Mouse (Mus musculus) neural tube, embryonic 14.5 days (tissue): ENCODE results near the gene Lix1l. TPM values are rescaled to one million over a fixed set of nuclear protein-coding genes. Genes with fewer than 3 reads are reported as not detected.

Source experiments
- ATAC-seq: fragments of 200-750 bp; cut with Nextera tagmentation; 2 replicates; pipeline ENCODE4 v1.8.0; 2017; ENCODE audit warnings: low read depth, mild to moderate bottlenecking, moderate TSS enrichment, moderate library complexity
- H3K27ac ChIP-seq: fragments of 300-500 bp; sonication (generic); 2 replicates; pipeline ENCODE4 v1.5.1; 2014; ENCODE audit warnings: low read depth, mild to moderate bottlenecking, control low read depth, low read length, moderate library complexity, mixed read lengths
- H3K27me3 ChIP-seq: fragments of 300-500 bp; sonication (generic); 2 replicates; pipeline ENCODE4 v1.6.1; 2014; ENCODE audit warnings: low read length; ENCODE audit not compliant: control insufficient read depth, insufficient read depth
- H3K36me3 ChIP-seq: fragments of 300-500 bp; sonication (generic); 2 replicates; pipeline ENCODE4 v1.6.1; 2014; ENCODE audit warnings: low read length, mixed read lengths; ENCODE audit not compliant: control insufficient read depth, insufficient read depth
- H3K4me1 ChIP-seq: fragments of 300-500 bp; sonication (generic); 2 replicates; pipeline ENCODE4 v1.6.1; 2014; ENCODE audit warnings: low read length; ENCODE audit not compliant: control insufficient read depth, insufficient read depth
- H3K4me2 ChIP-seq: fragments of 300-500 bp; sonication (generic); 2 replicates; pipeline ENCODE4 v1.6.1; 2014; ENCODE audit warnings: mild to moderate bottlenecking, low read depth, low read length, control low read depth
- H3K4me3 ChIP-seq: fragments of 300-500 bp; sonication (generic); 2 replicates; pipeline ENCODE4 v1.5.1; 2014; ENCODE audit warnings: low read depth, low read length, control low read depth, mixed read lengths
- H3K9ac ChIP-seq: fragments of 300-500 bp; sonication (generic); replicated peaks from 2 replicates; pipeline ENCODE4 v1.6.1; 2014; ENCODE audit warnings: low read depth, mild to moderate bottlenecking, control low read depth, low read length, mixed read lengths
- H3K9me3 ChIP-seq: fragments of 300-500 bp; sonication (generic); 2 replicates; pipeline ENCODE4 v1.6.1; 2016; ENCODE audit warnings: low read length; ENCODE audit not compliant: control insufficient read depth
- WGBS: fragments of 180-500 bp; shearing (Covaris S2); extraction: QIAGEN DNeasy Blood & Tissue Kit; methylation state at CpG from one replicate; pipeline ENCODE4 v1.1.7; 2014; 5-methylcytosine and 5-hydroxymethylcytosine counted together
- polyA plus RNA-seq: library from polyadenylated mRNA; unstranded; fragments of >200 nt; fragmentation: Nextera tagmentation; extraction: Ambion mirVana; gene quantifications from 2 replicates; pipeline ENCODE4 v1.2.1, GENCODE M21; 2014

The Lix1l gene
- polyA plus RNA-seq, 1 experiment from 2014 or later = 7.6 TPM

DNA sequence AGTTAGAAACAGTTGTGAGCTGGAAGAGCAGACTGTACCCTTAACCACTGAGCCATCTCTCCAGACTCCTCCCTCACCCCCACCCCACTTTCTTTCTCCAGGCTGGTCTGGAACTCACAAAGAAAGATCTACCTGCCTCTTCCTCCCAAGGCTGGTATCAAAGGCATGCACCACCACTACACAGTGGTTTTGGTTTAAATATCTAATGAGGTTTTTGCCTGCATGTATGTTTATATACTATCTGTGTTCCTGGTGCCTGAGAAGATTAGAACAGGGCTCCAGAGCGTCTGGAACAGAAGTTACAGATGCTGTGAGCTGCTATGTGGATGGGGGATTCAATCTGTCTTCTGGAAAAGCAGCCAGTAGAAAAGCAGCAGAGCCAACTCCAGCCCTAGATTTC lies 33.1 kb downstream of the Lix1l start:
- Histone ChIP-seq H3K4me3 (no peak overlapping the region), H3K9me3 (no peaks in the 10 kb centered on the region), H3K9ac (no peak overlapping the region), H3K27ac (no peak overlapping the region), H3K4me1 (peaks cover 21% of the 10 kb centered on the region), H3K36me3 (peaks cover 25% of the 10 kb centered on the region), H3K27me3 (no peaks in the 10 kb centered on the region), H3K4me2 (no peak overlapping the region)
- no peak for ATAC-seq
- WGBS = 76% methylated on average over 1 of the region's 1 CpGs

DNA sequence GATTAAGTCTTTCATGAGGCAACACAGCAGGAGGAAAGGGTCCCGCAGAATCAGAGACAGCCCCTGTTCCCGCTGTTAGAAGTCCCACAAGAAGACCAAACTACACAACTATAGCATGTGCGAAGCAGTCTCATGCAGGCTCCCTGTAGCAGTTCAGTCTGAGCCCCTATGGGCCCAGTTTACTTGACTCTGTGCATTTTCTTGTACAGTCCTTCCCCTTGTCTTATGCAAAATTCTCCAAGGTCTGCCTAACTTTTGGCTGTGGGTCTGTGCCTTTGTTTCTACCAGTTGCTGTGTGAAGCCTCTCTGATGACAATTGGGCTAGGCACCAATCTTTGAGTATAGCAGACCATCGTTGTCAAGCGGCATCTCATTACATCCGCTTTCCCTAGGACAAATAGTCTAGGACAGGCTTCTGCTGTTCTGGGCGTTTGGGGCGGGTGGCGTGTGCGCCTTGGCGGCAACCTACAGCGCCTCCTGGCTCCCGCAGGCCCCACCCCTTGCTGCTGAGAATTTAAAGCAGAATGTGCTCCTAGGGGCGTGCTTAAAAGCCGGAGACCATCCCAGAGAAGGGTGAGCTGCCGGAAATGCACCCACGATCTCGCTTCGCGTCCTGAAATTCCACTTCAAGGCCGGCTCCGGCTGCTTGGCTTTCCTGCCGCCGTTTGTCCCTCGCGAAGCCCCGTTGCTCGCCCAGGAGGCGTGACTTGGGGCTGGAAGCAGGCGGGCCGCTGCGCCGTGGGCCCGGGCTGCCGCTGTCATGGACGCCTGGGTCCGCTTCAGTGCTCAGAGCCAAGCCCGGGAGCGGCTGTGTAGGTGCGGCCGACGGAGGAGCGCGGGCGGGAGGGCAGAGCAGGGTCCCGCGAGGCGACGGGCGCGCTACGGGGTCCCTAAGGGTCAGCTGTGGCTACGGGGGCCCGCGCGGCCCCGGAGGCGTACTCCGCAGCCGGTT lies 34.3 kb downstream of the Lix1l start, which contains the start of the genes Pex11b and Gm42957:
Gene Pex11b, plus strand, starts transcription at position 449 of the 952 bp plus-strand sequence.
Gene Gm42957, plus strand, starts transcription at position 547 of the 952 bp plus-strand sequence.
- peak; percentile 92 for ATAC-seq
- no peaks in the 10 kb centered on the region for H3K27me3 ChIP-seq
- 2% methylated on average over 60 of the region's 60 CpGs for WGBS
- H3K4me3 ChIP-seq = peak within 1 kb of the TSS; percentile 90
- H3K27ac ChIP-seq = peak within 1 kb of the TSS; percentile 82
- H3K9ac ChIP-seq = peak within 1 kb of the TSS; percentile 90
- no peaks in the 10 kb centered on the region for H3K9me3 ChIP-seq
- peak within 1 kb of the TSS; percentile 91 for H3K4me2 ChIP-seq
- peaks cover 25% of the 10 kb centered on the region for H3K36me3 ChIP-seq
- H3K4me1 ChIP-seq = peaks cover 21% of the 10 kb centered on the region

DNA sequence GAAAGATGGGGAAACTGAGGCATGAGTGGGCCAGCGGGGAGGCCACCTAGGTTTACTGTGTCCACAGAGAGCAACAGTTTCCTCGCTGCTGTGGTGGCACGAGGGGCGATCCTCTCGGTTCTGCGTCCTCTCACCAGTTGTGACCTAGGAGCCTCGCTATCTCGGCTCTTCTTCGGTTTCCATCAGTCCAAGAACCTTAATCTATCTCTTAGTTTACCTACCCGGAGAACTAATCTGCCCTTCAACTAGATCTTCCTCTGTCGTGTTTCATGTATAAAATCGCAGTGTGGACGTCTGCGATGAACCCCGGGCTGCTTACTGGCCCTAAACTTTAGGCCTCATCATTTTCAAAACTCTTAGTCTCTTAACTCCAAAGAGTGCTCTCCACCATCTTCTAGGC lies 35.0 kb downstream of the Lix1l start:
- Histone ChIP-seq H3K4me3 (peak overlapping the region; percentile 90), H3K36me3 (peaks cover 25% of the 10 kb centered on the region), H3K27ac (peak overlapping the region; percentile 82; the same call in 1 of the 2 replicates), H3K4me1 (peaks cover 16% of the 10 kb centered on the region), H3K27me3 (no peaks in the 10 kb centered on the region), H3K9me3 (no peaks in the 10 kb centered on the region), H3K4me2 (peak overlapping the region; percentile 91), H3K9ac (peak overlapping the region; percentile 90)
- WGBS = 12% methylated on average over 15 of the region's 15 CpGs
- ATAC-seq = peak; percentile 12; the same call in 1 of the 2 replicates

DNA sequence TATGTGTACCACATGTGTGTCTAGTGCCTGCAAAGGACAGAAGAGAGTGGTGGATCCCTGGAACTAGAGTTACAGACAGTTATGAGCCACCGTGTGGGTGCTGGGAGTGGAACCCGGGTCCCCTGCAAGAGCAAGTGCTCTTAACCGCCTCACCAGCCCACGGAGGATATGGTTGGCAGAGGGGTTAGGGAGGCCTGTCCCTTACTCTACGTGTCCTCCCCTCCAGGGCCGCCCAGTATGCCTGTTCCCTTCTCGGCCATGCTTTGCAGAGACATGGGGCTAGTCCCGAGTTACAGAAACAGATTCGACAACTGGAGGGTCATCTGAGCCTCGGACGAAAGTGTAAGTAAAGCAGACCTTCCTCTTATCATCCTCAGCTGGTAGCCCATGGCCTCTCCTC lies 35.5 kb downstream of the Lix1l start:
- peak overlapping the region; percentile 90 for H3K4me3 ChIP-seq
- no peak overlapping the region for H3K9ac ChIP-seq
- no peak for ATAC-seq
- peaks cover 21% of the 10 kb centered on the region for H3K36me3 ChIP-seq
- peaks cover 11% of the 10 kb centered on the region; the same call in 1 of the 2 replicates for H3K4me1 ChIP-seq
- 73% methylated on average over 11 of the region's 11 CpGs for WGBS
- no peak overlapping the region for H3K27ac ChIP-seq
- H3K4me2 ChIP-seq = peak overlapping the region; percentile 91
- H3K9me3 ChIP-seq = no peaks in the 10 kb centered on the region
- H3K27me3 ChIP-seq = no peaks in the 10 kb centered on the region

DNA sequence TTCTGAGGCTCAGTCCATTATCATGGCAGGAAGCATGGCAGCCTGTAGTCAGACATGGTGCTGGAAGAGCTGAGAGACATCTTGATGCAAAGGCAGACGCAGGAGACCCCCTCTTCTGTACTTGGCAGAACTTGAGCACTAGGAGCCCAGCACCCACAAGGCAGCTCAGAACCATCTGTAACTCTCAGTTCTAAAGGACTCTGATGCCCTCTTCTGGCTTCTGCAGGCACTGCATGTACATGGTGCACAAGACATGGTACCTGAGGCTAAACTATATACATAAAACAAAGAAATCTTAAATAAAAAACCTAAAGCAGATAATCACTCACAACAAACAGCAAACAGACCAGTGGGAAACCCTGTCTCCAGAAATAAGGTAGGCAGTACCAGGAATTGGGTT lies 38.3 kb downstream of the Lix1l start:
- Histone ChIP-seq H3K9ac (no peak overlapping the region), H3K27me3 (no peaks in the 10 kb centered on the region), H3K4me2 (no peak overlapping the region), H3K4me1 (peaks cover 11% of the 10 kb centered on the region; the same call in 1 of the 2 replicates), H3K36me3 (peaks cover 17% of the 10 kb centered on the region), H3K9me3 (no peaks in the 10 kb centered on the region), H3K27ac (no peak overlapping the region), H3K4me3 (no peak overlapping the region)
- no peak for ATAC-seq
- WGBS = 81% methylated on average over 1 of the region's 1 CpGs

DNA sequence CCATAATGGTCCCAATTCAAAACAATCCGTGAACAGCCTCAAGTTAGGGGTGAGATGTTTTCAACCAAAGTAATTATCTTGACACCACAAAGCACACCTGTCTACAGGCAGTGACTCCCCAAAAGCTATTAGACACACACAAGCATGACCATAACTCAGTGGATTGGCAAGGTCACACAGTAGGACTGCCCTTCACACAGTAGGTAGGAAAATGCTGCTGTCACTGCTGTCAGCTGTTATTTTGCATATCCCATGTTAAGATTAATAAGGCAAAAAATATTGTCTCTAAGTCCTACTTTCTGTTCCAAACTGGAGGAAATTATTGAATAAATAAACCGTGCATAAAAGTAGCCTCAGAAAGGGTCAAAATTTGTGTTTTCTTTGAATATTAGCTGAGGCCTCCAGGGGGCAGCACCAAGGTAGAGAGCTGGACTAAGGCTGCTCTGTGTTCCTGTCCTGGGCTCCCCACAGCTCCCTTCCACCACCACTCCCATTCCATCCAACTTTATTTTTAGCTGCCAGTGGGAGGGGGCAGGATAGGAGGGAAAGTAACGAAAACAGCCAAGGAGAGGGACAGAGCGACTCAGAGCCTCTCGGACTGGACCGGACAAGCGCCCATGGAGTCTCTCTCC lies 44.2 kb downstream of the Lix1l start, which contains the start of gene Itga10:
Gene Itga10, plus strand, starts transcription at position 567 of the 632 bp plus-strand sequence.
- H3K9me3 ChIP-seq = no peaks in the 10 kb centered on the region
- H3K4me2 ChIP-seq = no peak within 1 kb of the TSS
- H3K4me3 ChIP-seq = no peak within 1 kb of the TSS
- no peak within 1 kb of the TSS for H3K27ac ChIP-seq
- ATAC-seq = no peak
- no peaks in the 10 kb centered on the region for H3K27me3 ChIP-seq
- no peak within 1 kb of the TSS for H3K9ac ChIP-seq
- peaks cover 13% of the 10 kb centered on the region for H3K36me3 ChIP-seq
- H3K4me1 ChIP-seq = no peaks in the 10 kb centered on the region
- WGBS = 74% methylated on average over 7 of the region's 7 CpGs

DNA sequence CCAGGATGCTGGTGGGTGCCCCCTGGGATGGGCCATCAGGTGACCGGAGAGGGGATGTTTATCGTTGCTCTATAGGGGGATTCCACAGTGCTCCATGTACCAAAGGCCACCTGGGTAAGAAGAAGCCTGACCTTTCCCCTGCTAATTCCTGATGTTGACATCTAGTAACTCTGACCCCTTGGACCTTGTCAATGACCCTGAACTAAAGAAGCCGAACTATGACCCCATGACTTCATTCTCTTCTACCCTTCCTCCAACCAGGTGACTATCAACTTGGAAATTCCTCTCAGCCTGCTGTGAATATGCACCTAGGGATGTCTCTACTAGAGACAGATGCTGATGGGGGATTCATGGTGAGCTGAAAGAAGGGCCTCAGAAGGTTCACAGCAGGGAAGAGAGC lies 46.4 kb downstream of the Lix1l start:
- H3K36me3 ChIP-seq = peaks cover 13% of the 10 kb centered on the region
- H3K27ac ChIP-seq = no peak overlapping the region
- 90% methylated on average over 3 of the region's 3 CpGs for WGBS
- no peak overlapping the region for H3K4me2 ChIP-seq
- no peak overlapping the region for H3K9ac ChIP-seq
- ATAC-seq = no peak
- no peak overlapping the region for H3K4me3 ChIP-seq
- H3K27me3 ChIP-seq = no peaks in the 10 kb centered on the region
- no peaks in the 10 kb centered on the region for H3K9me3 ChIP-seq
- no peaks in the 10 kb centered on the region for H3K4me1 ChIP-seq

DNA sequence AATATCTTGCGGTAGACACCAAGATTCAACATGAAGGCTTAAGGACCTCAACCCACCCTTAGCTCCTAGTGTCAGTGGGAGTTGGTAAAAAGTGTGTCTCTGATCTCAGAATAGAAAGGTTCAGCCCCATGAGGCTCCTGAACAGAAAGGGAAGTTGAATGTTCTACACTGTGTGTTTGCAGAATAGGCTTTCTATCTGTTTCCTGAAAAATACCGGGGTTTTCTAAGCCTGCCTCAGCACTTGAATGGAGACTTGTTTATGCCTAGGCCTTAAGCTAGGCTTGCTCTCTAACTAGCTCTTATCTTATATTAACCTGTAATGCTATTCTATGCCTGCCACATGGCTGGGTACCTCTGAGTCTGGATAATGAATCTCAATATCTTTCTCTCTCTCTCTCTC lies 60.0 kb downstream of the Lix1l start:
- Histone ChIP-seq H3K27me3 (no peaks in the 10 kb centered on the region), H3K9ac (no peak overlapping the region), H3K9me3 (no peaks in the 10 kb centered on the region), H3K27ac (no peak overlapping the region), H3K4me3 (no peak overlapping the region), H3K4me1 (0 out of 2 replicates have a peak, but pooled peaks cover 2% of the 10 kb centered on the region), H3K4me2 (no peak overlapping the region), H3K36me3 (no peaks in the 10 kb centered on the region)
- 91% methylated on average over 2 of the region's 2 CpGs for WGBS
- no peak for ATAC-seq
